Mouse (Mus musculus): Measurements from ENCODE around the gene Tbc1d1. TPM values are rescaled to one million over a fixed set of nuclear protein-coding genes. Genes with fewer than 3 reads are reported as not detected.

Tbc1d1 gene
- polyA plus RNA-seq, 1 experiment = 14.0 TPM

GRCm38 (mm10) chr5:64254278-64254677 lies 98.2 kb downstream of the Tbc1d1 start:
- Histone ChIP-seq H3K27me3 (ENCODE audit: control insufficient read depth, insufficient read depth, low read length) (no peaks in the 10 kb centered on the region), H3K27ac (ENCODE audit: insufficient read depth, low read depth, low read length) (peak overlapping the region; percentile 68; the same call in 1 of the 2 replicates), H3K36me3 (ENCODE audit: control insufficient read depth, insufficient read depth, low read length) (peaks cover 11% of the 10 kb centered on the region), H3K4me3 (ENCODE audit: low read depth, low read length) (no peak overlapping the region), H3K4me1 (ENCODE audit: control insufficient read depth, insufficient read depth, insufficient read length, low read length) (peaks cover 11% of the 10 kb centered on the region; the same call in 1 of the 2 replicates)
- WGBS = 28% methylated on average over 3 of the region's 3 CpGs
- TF ChIP-seq POLR2A (IDR thresholded peaks at IDR 0.05; ENCODE audit: low read depth, low read length) (no peak), CTCF (IDR thresholded peaks at IDR 0.05; ENCODE audit: extremely low read depth, insufficient read length, insufficient replicate concordance, low read depth, low read length) (no peak)

GRCm38 (mm10) chr5:64254988-64255387 lies 98.9 kb downstream of the Tbc1d1 start:
- 37% methylated on average over 6 of the region's 6 CpGs for WGBS
- Histone ChIP-seq H3K4me3 (ENCODE audit: low read depth, low read length) (no peak overlapping the region), H3K4me1 (ENCODE audit: control insufficient read depth, insufficient read depth, insufficient read length, low read length) (peaks cover 11% of the 10 kb centered on the region; the same call in 1 of the 2 replicates), H3K27me3 (ENCODE audit: control insufficient read depth, insufficient read depth, low read length) (no peaks in the 10 kb centered on the region), H3K27ac (ENCODE audit: insufficient read depth, low read depth, low read length) (peak overlapping the region; percentile 68), H3K36me3 (ENCODE audit: control insufficient read depth, insufficient read depth, low read length) (peaks cover 13% of the 10 kb centered on the region)
- TF ChIP-seq POLR2A (IDR thresholded peaks at IDR 0.05; ENCODE audit: low read depth, low read length) (no peak), CTCF (IDR thresholded peaks at IDR 0.05; ENCODE audit: extremely low read depth, insufficient read length, insufficient replicate concordance, low read depth, low read length) (no peak)

GRCm38 (mm10) chr5:64263348-64263747 lies 107.2 kb downstream of the Tbc1d1 start:
- H3K36me3 ChIP-seq (ENCODE audit: control insufficient read depth, insufficient read depth, low read length) = peaks cover 29% of the 10 kb centered on the region
- WGBS = 92% methylated on average over 11 of the region's 11 CpGs
- H3K27ac ChIP-seq (ENCODE audit: insufficient read depth, low read depth, low read length) = no peak overlapping the region
- H3K27me3 ChIP-seq (ENCODE audit: control insufficient read depth, insufficient read depth, low read length) = no peaks in the 10 kb centered on the region
- H3K4me3 ChIP-seq (ENCODE audit: low read depth, low read length) = no peak overlapping the region
- TF ChIP-seq CTCF (IDR thresholded peaks at IDR 0.05; ENCODE audit: extremely low read depth, insufficient read length, insufficient replicate concordance, low read depth, low read length) = no peak
- no peak for TF ChIP-seq POLR2A (IDR thresholded peaks at IDR 0.05; ENCODE audit: low read depth, low read length)
- H3K4me1 ChIP-seq (ENCODE audit: control insufficient read depth, insufficient read depth, insufficient read length, low read length) = peaks cover 3% of the 10 kb centered on the region; the same call in 1 of the 2 replicates

GRCm38 (mm10) chr5:64263898-64264478 lies 107.9 kb downstream of the Tbc1d1 start:
- peak overlapping the region; percentile 2; the same call in 1 of the 2 replicates for H3K27ac ChIP-seq (ENCODE audit: insufficient read depth, low read depth, low read length)

GRCm38 (mm10) chr5:64265145-64265544 lies 109.0 kb downstream of the Tbc1d1 start:
- peaks cover 29% of the 10 kb centered on the region for H3K36me3 ChIP-seq (ENCODE audit: control insufficient read depth, insufficient read depth, low read length)
- TF ChIP-seq CTCF (IDR thresholded peaks at IDR 0.05; ENCODE audit: extremely low read depth, insufficient read length, insufficient replicate concordance, low read depth, low read length) (peak; percentile 63; the same call in 1 of the 2 replicates), POLR2A (IDR thresholded peaks at IDR 0.05; ENCODE audit: low read depth, low read length) (no peak)
- no peaks in the 10 kb centered on the region for H3K27me3 ChIP-seq (ENCODE audit: control insufficient read depth, insufficient read depth, low read length)
- peaks cover 3% of the 10 kb centered on the region; the same call in 1 of the 2 replicates for H3K4me1 ChIP-seq (ENCODE audit: control insufficient read depth, insufficient read depth, insufficient read length, low read length)
- WGBS = 24% methylated on average over 3 of the region's 3 CpGs
- H3K27ac ChIP-seq (ENCODE audit: insufficient read depth, low read depth, low read length) = no peak overlapping the region
- H3K4me3 ChIP-seq (ENCODE audit: low read depth, low read length) = no peak overlapping the region

More at GRCm38 (mm10) chr5:64263898-64264478, 107.9 kb downstream of the Tbc1d1 start:
- Histone ChIP-seq H3K4me3 (ENCODE audit: low read depth, low read length) (no peak overlapping the region), H3K36me3 (ENCODE audit: control insufficient read depth, insufficient read depth, low read length) (peaks cover 28% of the 10 kb centered on the region), H3K27me3 (ENCODE audit: control insufficient read depth, insufficient read depth, low read length) (no peaks in the 10 kb centered on the region), H3K4me1 (ENCODE audit: control insufficient read depth, insufficient read depth, insufficient read length, low read length) (peaks cover 3% of the 10 kb centered on the region; the same call in 1 of the 2 replicates)
- TF ChIP-seq POLR2A (IDR thresholded peaks at IDR 0.05; ENCODE audit: low read depth, low read length) (no peak), CTCF (IDR thresholded peaks at IDR 0.05; ENCODE audit: extremely low read depth, insufficient read length, insufficient replicate concordance, low read depth, low read length) (no peak)
- 70% methylated on average over 13 of the region's 13 CpGs for WGBS

- Histone ChIP-seq H3K36me3 (ENCODE audit: control insufficient read depth, insufficient read depth, low read length) (peaks cover 36% of the 10 kb centered on the region), H3K27ac (ENCODE audit: insufficient read depth, low read depth, low read length) (no peak overlapping the region), H3K4me3 (ENCODE audit: low read depth, low read length) (no peak overlapping the region), H3K27me3 (ENCODE audit: control insufficient read depth, insufficient read depth, low read length) (no peaks in the 10 kb centered on the region), H3K4me1 (ENCODE audit: control insufficient read depth, insufficient read depth, insufficient read length, low read length) (peaks cover 3% of the 10 kb centered on the region; the same call in 1 of the 2 replicates)
- WGBS = 89% methylated on average over 3 of the region's 3 CpGs
- TF ChIP-seq POLR2A (IDR thresholded peaks at IDR 0.05; ENCODE audit: low read depth, low read length) (no peak), CTCF (IDR thresholded peaks at IDR 0.05; ENCODE audit: extremely low read depth, insufficient read length, insufficient replicate concordance, low read depth, low read length) (no peak)
Measured at GRCm38 (mm10) chr5:64265906-64266305, 109.8 kb downstream of the Tbc1d1 start.

GRCm38 (mm10) chr5:64266534-64266933 lies 110.4 kb downstream of the Tbc1d1 start:
- Histone ChIP-seq H3K27ac (ENCODE audit: insufficient read depth, low read depth, low read length) (no peak overlapping the region), H3K4me1 (ENCODE audit: control insufficient read depth, insufficient read depth, insufficient read length, low read length) (peaks cover 3% of the 10 kb centered on the region; the same call in 1 of the 2 replicates), H3K27me3 (ENCODE audit: control insufficient read depth, insufficient read depth, low read length) (no peaks in the 10 kb centered on the region), H3K36me3 (ENCODE audit: control insufficient read depth, insufficient read depth, low read length) (peaks cover 41% of the 10 kb centered on the region), H3K4me3 (ENCODE audit: low read depth, low read length) (no peak overlapping the region)
- TF ChIP-seq POLR2A (IDR thresholded peaks at IDR 0.05; ENCODE audit: low read depth, low read length) (no peak), CTCF (IDR thresholded peaks at IDR 0.05; ENCODE audit: extremely low read depth, insufficient read length, insufficient replicate concordance, low read depth, low read length) (no peak)
- WGBS = 81% methylated on average over 2 of the region's 2 CpGs

Measured in small intestine, adult 2 months (tissue).